Mouse (Mus musculus) G1E-ER4 (cell line): ENCODE data around the gene Artn. TPM values are rescaled to one million over a fixed set of nuclear protein-coding genes. Genes with fewer than 3 reads are reported as not detected.

Source experiments
- GATA1 ChIP-seq: IDR thresholded peaks from one replicate; pipeline ENCODE4 v1.8.0; 2012; ENCODE audit warnings: low read length, inconsistent platforms
- polyA plus RNA-seq: library from polyadenylated mRNA; stranded (reverse); fragments of >175 nt; gene quantifications from 2 replicates; pipeline ENCODE4 v1.2.3, GENCODE M21; 2012

Artn gene
- polyA plus RNA-seq, 1 experiment = 0.06 TPM

DNA sequence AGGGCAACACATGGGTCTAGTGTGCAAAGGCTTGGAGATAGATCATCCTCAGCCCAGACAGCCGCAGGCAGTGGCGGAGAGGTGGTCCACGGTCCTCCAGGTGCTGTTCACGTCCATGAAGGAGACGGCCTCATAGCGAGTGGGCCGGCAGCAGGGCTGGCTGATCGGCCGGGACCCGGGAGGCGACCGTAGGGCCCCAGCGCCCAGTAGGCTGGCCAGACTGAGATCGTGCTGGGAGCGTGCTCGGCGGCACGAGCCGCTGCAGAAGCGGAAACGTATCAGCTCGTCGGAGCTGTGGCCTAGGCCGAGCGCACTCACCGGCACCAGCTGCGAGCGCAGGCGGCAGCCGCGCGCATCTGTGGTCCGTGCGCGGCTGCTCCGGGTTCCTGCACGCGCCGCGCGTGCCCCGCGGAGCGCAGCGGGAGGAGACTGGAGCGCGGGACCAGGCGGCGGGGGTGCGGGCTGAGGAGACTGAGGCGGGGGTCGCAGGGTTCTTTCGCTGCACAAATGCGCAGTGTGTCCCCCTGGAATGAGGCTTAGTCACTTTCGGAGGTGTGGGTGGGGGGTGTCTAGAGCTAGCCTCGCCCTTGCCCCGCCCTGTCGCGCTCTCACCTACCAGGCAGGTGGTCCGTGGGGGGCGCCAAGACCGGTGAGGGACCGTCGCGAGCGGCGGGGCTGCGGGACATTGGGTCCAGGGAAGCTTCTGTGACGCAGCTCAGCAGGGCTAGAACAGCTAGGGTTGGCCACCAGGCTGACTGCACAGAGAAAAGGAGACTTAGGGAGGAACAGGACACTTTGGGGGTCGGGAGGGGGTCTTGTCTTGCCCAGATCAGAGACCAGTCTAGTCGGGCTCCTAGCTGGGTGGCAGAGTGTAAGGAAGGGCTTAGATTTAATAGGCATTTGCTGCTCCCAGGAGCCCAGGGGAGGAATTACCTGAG lies 2.7 kb downstream of the Artn start:
- no peak for TF ChIP-seq GATA1

DNA sequence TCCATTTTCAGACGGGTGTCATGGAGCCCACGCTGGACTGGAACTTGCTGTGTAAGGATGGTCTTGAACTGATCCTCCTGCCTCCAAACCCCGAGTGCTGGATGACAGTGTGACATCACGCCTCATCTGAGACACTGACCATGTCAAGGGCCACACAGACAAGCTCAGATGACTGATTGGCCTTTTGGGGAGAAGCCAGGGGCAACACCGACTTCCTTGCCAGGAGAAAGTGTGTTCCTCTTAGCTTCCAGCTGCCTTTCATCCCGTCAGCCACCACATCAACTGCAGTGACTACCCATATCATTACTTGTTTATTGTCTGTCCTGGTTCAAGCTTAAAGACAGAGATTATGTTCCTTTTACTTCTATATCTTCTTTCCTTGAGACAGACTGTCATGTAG lies 4.6 kb downstream of the Artn start:
- TF ChIP-seq GATA1 = no peak

DNA sequence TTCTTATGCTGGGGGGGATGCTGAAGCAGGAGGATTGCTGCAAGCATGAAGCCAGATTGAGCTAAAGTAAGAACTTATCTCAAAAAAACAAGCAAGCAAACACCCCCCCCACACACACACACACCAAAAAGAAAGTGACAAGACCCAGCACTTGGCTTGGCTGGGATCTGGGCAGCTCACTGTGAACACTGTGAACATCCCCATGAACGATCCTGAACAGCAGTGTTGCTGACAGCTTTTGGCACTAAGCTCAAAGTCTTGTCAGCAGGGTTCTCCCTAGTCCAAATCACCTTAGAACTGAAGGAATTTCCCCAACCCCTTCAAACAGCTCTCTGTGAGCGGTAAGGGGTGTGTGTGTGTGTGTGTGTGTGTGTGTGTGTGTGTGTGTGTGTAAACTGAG lies 6.1 kb downstream of the Artn start:
- TF ChIP-seq GATA1 = no peak

DNA sequence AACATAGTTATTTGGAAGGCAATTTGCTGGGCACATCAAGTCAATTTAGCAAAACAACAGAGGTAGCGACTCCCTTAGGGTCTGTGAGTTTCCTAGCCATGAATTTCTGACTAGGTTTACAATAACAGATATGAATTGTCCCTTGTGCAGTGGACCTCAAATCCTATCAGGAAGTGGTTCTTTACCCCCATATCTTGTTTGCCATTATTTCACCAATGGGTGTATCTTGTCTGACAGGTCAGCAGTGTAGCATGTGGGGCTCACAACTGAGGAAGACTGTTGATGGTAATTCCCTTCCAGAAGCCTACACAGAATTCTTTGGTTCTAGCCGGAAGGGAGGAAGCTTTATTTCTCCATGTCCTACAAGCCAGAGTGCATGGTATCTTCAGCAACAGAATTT lies 8.2 kb downstream of the Artn start:
- peak; percentile 55 for TF ChIP-seq GATA1

DNA sequence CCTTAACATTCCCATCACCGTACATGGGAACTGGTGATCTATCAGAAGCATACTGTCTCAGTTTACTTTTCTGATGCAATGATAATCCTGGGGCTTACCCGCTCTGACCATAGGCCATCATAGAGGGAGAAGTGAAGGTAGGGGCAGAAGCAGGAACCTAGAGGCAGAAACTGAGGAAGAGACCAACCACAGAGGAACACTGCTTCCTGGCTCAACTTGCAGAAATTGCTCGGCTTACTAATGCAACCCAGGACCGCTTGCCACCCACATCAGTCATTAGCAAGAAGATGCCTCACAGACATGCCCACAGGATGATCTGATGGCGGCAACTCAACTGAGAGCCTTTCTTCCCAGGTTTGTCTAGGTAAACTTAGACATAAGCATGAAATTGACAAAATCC lies 10.8 kb downstream of the Artn start:
- TF ChIP-seq GATA1 = no peak

DNA sequence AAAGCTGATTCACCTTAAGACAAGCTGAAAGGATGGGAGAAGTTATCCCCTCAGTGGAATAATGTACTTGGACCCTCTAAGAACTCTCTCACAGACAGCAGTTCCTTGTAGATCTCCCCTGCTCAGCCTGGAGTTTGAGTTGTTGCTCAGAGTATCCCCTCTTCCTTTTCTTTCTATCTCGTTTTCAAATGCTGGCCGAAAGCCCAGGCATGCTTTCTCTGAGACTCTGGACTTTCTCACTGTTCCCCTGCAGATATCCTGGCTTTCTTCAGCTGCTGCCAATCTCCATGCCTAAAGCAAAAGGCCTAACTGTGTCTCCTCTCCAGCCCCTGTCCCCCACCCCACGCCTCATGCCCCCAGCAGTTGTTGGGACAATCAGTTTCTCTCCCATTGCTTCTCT lies 11.3 kb downstream of the Artn start:
- no peak for TF ChIP-seq GATA1

DNA sequence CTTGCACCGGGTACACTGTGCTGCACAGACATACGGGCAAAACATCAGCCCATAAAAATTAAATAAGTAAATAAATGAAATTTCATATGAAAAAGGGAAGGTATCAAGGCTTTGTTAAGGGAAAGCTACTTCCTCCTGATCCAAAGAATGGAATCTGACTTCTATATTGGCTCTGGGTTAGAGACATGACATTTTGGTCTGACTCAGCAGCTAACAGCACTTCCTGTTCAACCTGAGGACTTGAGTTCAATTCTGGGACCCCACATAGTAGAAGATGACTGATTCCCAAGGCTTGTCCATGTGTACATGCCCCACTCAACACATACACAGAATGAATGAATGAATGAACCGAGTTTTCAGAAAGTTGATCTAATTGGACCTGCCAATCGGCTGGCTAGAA lies 11.7 kb downstream of the Artn start:
- no peak for TF ChIP-seq GATA1

DNA sequence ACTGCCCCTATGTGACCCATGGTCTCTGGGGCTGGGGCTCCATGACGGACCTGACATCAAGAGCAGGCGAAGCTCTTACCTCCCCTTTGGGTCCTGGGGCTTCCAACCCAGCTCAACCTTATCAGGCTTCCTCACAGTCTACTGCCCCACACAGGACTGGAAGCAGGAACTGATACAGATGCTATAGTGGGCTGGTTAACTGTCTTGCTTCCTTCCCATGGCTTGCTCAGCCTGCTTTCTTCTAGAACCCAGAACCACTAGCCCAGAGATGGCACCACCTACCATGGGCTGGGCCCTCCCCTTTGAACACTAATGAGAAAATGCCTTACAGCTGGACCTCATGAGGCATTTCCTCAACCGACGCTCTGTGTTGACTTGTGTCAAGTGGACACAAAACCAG lies 12.2 kb downstream of the Artn start:
- no peak for TF ChIP-seq GATA1

DNA sequence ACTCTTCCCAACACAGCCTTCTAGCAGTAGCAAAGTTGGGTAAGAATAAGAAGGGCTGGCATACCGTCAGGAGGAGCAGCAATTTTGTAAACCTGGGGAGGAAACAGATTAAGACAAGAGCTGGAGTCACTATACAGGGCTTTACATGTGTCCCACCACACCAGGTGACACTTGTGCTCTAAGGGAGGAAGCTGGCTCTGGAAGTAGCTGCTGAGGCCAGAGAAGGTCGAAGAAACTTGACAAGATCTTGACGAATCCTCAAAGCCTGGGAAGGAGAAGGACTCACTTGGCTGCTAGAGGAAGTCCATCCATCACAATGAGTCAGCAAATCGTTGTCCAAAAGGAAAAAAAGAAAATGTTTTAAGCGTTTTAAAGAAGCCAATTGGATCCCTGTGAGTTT lies 13.2 kb downstream of the Artn start:
- no peak for TF ChIP-seq GATA1

DNA sequence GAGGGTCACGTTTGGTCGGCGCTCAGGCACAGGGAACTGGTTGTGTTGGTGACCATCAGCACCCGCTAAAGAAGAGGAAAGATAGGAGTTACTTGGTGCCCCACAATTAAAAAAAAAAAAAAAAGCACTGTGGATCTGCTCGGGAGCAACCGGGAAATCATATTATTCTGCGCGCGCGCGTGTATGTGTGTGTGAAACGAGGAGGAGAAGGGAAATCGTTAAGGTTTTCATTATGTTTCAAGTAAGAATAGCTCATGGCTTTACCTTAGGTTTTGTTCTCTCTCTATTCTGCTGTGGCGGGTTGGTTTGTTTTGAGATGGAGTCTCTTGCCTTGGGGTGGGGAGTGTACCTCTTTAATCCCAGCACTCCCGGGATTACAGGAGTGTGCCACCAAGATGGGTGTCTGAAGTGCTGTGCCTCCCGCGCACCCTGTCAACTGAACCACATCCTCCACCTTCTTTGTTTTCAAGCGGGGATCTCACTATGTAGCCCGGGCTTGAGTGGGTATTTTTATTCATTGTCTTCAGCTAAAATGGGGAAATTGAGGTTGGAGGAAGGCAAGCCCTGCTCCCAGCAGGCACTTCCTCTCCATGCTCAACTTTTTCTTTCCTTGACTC lies 14.0 kb downstream of the Artn start:
- no peak for TF ChIP-seq GATA1

DNA sequence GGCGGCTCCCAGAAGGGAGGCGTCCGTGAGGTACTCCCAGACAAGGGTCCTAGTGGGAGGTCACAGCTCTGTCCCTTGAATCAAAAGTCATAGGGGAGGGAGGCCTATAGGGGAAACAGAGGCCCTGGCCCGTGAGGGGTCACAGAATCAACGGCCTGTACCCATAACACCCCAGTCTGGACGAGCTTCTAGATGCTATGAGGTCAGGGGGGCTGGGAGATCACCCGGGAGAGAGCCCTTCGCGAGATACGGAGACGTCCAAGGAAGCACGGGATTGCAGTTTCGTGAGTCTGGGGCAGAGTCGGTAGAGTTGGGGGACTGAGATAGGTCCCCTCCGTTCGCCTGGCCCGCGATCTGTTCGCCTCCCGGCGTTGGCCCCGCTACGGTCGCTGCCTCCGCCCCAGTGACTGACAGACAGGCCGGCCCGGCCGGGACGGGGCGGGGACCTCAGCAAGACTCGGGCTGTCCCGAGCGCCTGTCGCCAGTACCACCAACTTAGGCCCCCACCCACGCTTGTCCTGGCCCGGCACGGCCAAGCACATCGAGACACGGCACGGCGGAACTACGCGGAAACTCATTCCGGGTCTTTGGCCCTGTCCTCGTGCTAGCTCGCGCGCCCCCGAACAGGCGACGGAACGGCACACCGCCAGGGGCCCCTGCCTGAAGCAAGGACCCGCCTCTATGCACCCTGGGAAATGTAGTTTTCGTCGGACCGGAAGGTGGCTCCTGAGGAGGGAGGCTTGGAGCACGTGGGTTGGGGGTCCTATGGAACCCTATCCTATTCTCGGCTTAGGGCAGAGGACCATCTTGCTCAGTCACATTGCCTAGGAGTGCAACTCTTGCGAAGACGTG lies 14.7 kb downstream of the Artn start, which contains the start of gene Ipo13:
Gene Ipo13, minus strand, starts transcription at position 409 of the 852 bp plus-strand sequence.
- TF ChIP-seq GATA1 = no peak

DNA sequence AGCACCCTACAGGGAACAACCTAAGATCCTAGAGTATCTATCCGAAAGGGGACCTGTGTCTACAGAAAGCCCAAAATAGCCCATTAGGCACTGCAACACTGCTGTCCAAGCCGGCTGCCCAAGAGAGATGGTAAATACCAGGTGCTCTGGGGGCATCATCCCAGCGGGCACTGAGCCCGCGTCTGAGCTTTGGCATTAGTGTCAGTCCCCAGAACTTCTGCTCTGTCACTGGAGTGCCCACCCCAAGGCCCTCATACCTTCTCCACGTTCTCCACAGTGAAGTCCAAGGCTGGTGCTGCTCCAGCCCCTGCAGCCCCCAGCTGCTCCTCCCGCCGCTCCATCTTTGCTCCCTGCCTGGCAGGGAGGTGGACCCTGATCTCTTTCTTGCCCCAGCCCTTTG lies 15.5 kb downstream of the Artn start:
- no peak for TF ChIP-seq GATA1

DNA sequence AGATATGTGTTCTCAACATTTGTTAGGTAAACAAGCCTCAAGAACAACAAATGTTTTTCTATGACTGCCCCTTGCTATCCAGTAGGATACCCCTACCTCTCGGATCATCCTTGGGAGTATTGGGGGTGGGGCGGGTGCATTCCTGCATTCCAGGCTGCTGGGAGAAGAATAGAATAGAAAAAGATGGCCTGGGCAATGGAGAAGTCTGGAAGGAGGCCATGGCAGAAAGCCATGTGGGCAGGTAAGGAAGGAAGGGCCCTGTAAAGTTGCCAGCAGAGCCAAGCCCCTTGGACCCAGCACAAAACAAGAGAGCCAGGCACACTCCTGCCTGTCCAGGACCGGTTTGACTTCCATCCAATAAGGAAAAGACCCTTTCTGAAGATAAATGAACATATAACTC lies 16.1 kb downstream of the Artn start:
- TF ChIP-seq GATA1 = no peak

DNA sequence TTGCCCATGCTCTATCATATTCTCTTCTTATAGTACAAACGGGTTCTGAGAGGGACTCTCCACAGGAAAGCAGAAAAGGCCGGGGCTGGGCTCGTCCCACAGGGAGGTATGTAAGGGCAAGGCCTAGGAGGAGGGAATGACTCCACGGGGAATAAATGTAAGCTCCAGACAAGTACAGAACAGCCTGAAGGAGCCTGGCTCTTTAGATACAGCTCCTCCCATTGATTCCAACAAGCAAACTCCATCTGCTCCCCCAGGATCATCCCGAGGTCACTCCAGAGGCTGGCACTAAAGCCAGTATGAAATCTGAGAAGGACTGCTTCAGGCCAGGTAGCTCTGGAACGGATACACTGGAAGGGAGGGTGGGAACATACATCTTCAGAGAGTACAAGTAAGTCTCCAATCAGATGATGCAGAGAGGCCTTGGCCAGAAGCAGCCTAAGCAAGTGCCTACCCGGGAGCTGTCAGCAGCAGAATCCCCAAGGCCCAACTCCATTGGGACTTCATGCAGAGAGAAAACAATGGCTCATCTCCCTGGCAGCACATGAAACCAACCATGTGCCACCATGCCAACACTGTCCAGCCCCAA lies 16.8 kb downstream of the Artn start:
- no peak for TF ChIP-seq GATA1

DNA sequence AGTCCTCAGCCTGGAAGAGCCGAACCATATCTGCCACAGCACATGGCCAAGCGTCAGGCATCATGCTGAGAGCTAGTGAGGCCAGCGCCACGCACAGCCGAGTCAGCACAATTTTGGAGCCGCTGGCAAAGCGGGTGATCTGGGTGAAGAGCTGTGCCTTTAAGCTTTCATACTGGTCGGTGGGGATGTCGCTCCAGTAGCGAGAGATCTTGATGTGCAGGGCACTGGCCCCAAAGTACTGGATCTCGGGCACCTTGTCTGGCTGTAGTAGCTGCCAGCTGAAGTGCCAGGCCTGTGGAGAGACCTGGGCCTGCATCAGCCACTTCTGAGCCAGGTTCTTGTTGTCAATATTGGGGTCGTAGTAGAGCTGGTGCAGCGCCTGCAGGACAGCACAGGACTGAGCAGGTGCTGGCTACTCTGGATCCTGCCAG lies 17.4 kb downstream of the Artn start:
- TF ChIP-seq GATA1 = no peak
